Mouse (Mus musculus): ENCODE data around the gene Tars2. TPM values are rescaled to one million over a fixed set of nuclear protein-coding genes. Genes with fewer than 3 reads are reported as not detected.

Gene Tars2
- polyA plus RNA-seq, 1 experiment: 37.5 TPM

DNA sequence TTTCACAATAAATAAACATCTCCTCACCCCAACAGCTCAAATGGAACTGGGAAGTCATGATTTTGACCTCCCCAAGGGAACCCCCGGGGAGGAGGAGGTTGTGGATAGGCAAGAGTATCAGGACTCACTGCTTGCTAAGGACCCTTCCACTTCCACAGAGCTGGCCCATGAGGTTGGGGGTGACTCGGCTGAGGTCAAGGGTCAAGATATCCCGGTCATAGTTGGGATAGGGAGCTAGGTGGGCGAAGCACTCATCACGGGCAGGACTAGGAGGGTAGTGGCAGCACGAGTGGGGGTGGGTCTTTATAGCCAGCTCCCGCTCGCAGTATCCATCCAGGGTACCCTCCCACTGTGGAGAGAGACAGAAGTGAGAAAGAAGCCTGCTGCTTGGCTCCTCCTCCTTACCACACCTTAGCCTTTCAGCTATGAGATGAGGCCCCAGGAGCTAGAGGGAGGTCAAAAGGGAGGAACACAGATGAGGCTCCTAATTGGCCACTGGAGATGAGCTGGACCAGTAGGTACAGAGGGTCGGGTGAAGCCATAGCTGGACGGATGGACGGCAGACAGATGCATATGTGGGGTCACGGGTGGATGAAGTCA is 24.8 kb downstream of the Tars2 start:
- DNase-seq (ENCODE audit: extremely low spot score in 1 of 2, low spot score in 1 of 2): no peak

GRCm38 (mm10) chr3:95734092-95734702 is 25.8 kb downstream of the Tars2 start:
- DNase-seq (ENCODE audit: extremely low spot score in 1 of 2, low spot score in 1 of 2): no peak

DNA sequence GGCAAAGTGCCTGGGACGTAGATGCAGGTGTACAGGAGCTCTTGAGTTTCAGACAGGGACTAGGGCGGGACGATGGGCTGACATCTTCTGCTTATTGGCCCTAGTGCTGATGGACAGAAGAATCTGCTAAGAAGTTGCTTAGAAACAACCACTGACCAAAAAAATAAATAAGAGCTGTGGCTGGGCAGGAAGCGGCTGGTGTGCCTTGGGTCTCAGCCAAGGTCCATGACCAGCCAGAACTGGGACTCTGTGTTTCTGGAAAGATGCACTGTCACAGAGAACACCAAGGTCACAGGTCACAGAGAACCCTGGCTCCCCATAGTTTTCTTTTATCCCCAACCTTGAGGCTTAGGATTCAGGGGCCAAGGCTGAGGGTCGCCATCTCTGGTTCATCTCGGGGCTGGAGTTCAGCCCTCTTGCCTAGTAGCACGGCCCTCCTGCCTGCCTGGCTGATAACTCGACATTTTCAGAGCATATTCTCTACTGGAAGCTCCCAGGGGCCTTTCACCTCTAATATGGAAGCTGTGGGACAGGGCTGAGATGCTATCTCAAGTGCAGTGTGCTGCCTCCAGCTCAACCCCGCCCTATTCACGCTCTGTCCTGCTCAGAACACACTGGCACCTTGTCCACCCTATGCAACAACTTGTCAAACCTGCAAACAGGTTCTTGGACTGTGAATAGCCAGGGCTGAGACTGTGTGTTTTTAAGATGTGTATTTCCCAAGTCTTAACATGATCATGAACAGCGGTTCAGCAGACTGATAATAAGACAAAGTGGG is 27.1 kb downstream of the Tars2 start:
- no peak for DNase-seq (ENCODE audit: extremely low spot score in 1 of 2, low spot score in 1 of 2)

DNA sequence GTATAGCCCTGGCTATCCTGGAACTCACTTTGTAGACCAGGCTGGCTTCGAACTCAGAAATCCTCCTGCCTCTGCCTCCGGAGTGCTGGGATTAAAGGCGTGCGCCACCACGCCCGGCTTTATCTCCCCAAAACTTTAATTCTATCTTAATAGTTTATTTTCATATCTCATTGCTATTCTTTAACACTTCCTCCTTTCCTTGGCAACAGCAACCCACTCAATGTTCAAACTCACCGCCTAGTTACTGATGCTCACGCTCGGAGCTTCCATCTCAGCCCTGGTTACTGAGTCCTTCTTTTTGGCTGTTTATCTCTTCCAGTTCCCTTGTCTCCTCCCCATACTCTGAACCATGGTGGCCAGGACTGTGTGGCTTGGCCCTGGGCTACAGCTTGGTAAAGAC is 27.7 kb downstream of the Tars2 start:
- DNase-seq (ENCODE audit: extremely low spot score in 1 of 2, low spot score in 1 of 2): no peak

DNA sequence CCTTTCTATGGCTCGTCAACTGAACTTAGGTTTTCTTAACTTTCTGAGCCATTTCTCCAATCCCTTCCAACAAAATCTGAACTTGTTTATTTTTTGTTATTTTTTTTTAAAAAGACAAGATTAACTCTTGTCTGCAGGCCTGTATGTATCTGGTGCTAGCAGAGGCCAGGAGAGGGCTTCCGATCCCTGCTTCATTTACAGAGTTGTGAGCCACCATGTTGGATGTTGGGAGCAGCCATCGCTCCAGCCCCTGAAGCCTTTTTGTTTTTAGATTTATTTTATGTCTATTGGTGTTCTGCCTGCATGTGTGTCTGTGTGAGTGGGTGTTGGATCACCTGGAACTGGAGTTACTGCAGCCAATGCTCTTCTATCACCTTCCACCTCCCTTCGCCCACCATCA is 28.2 kb downstream of the Tars2 start:
- no peak for DNase-seq (ENCODE audit: extremely low spot score in 1 of 2, low spot score in 1 of 2)

DNA sequence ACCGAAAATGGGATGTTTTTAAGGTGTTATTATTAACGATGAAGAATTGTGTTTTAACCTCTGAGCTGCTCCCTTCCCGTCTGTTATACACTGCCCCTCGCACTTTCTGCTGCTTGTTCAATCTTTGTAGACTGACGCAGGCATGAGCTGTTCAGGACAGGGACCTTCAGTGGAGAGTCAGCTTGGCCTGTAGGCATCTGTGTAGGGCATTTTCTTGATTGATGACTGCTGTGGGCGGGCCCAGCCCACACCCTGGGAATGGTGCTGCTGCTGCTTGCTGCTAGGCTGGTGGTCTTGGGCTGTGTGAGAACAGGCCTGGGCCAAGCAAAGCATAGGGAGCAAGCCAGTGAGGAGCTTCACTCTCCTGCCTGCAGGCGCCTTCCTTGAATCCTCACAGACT is 29.6 kb downstream of the Tars2 start:
- no peak for DNase-seq (ENCODE audit: extremely low spot score in 1 of 2, low spot score in 1 of 2)

- no peak for DNase-seq (ENCODE audit: extremely low spot score in 1 of 2, low spot score in 1 of 2)
Measured at GRCm38 (mm10) chr3:95728906-95729305, 31.1 kb downstream of the Tars2 start.

GRCm38 (mm10) chr3:95726696-95727358 is 33.2 kb downstream of the Tars2 start:
- no peak for DNase-seq (ENCODE audit: extremely low spot score in 1 of 2, low spot score in 1 of 2)

DNA sequence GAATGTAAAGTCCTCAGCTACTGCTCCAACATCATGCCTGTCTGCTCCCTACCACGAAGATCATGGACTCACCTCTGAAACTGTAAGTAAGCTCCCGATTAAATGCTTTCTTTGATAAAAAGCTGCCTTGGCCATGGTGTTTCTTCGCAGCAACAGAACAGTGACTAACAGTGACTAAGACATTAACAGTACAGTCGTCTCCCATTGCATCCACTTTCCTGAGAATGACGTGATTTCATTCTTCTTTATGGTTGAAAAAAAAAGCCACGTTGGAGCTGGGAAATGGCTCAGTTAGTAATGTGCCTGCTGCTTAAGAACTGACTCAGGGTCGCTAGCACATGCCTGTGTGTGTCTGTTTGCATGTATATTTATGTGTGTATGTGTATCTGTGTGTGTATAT is 34.1 kb downstream of the Tars2 start:
- DNase-seq (ENCODE audit: extremely low spot score in 1 of 2, low spot score in 1 of 2): no peak

DNA sequence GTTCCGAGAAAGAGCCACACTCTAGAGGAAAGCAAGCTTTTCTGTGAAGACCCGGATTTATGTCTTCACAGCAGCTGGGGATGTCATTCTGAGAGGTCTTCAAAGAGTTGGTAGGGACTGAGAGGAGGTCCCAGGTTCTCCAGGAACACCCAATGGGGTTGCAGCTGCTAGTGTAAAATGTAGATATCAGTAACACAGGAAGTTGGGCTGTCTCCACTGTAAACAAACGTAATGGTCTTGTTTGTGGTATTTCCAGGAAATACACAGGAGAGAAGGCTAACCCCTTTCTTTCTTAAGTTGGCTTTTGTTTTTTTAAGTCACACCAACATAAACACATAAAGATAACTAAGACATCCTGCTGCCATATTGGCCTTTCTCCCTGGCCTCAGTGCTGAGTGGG is 37.6 kb downstream of the Tars2 start:
- no peak for DNase-seq (ENCODE audit: extremely low spot score in 1 of 2, low spot score in 1 of 2)

GRCm38 (mm10) chr3:95718153-95718552 is 41.9 kb downstream of the Tars2 start:
- no peak for DNase-seq (ENCODE audit: extremely low spot score in 1 of 2, low spot score in 1 of 2)

- no peak for DNase-seq (ENCODE audit: extremely low spot score in 1 of 2, low spot score in 1 of 2)
Measured at GRCm38 (mm10) chr3:95716075-95716474, 43.9 kb downstream of the Tars2 start.

DNA sequence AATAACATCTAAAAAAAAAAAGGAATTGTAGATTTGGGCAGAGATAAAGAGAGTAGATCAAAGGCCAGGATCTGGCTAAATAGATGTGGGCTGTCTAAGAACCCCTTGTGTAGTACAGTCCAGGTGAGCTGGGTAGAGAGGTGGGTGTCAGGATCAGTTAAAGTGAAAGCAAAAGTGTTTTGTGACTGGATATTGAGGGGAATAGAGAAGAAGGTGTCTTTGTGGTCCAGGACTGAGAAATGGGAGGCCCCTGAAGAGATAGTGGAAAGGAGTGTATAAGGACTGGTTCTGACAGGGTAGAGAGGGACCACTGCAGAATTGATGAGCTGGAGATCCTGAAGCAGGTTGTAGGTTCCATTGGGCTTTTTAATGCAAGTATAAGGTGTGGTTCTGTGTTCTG is 50.0 kb downstream of the Tars2 start:
- no peak for DNase-seq (ENCODE audit: extremely low spot score in 1 of 2, low spot score in 1 of 2)

DNA sequence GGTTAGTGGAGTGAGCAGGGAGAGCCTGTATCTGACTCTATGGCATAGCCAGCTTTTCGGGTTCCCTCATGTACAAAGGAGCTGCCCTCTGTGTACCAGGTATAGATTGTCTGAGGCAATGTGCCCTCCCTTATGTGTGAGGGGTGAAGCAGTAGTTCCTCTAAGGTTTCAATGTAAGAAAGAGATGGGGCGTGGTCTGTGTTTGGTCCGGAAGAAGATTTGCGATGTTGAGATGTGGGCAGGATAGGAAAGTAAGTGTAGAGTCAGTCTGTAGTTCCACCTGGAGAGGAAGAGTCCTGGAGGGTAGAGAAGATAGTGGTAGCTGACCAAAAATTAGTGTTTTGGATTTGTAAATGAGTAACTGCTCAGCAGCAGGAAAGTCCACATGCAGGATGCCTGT is 51.0 kb downstream of the Tars2 start:
- DNase-seq (ENCODE audit: extremely low spot score in 1 of 2, low spot score in 1 of 2): no peak

- no peak for DNase-seq (ENCODE audit: extremely low spot score in 1 of 2, low spot score in 1 of 2)
Measured at GRCm38 (mm10) chr3:95707497-95707896, 52.5 kb downstream of the Tars2 start.

DNA sequence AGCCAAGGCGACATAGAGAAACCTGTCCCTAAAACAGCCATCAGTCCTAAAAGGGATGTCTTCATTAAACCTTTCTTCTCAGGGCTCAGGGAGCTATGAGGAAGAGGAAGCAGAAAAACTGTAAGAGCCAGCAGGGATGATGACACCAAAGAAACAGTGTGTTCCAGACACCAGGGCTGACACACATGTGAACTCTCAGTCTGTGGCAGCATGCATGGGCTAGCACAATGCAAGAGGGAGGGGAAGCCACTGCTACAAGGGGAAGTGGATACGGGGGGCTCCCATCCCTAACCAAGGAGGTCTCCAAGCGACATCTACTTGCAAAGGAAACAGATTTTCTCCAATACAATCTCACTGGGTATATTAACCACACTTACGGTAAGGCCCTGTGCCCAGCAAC is 53.7 kb downstream of the Tars2 start:
- DNase-seq (ENCODE audit: extremely low spot score in 1 of 2, low spot score in 1 of 2): no peak

GRCm38 (mm10) chr3:95704612-95705011 is 55.4 kb downstream of the Tars2 start:
- DNase-seq (ENCODE audit: extremely low spot score in 1 of 2, low spot score in 1 of 2): no peak

DNA sequence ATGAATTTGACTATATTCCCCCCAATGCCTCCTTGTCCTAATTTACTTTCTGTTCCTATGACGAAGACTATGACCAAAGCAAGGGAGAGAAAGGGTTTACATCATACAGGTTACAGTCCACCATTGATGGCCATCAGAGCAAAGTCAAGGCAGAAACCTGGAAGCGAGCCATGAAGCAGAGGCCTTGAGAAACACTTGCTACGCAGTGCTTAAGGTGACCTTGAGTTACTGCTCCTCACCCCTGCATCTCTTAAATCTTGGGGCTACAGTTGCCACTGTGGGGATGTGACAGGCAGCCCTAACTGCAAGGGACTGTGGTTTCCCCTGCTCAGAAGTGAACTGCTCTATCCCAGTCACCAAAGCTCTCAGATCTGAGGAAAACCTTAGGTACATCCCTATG is 56.7 kb downstream of the Tars2 start:
- DNase-seq (ENCODE audit: extremely low spot score in 1 of 2, low spot score in 1 of 2): no peak

GRCm38 (mm10) chr3:95701877-95702540 is 58.0 kb downstream of the Tars2 start:
- DNase-seq (ENCODE audit: extremely low spot score in 1 of 2, low spot score in 1 of 2): peak in 1 of 2 experiments; percentile 45

DNA sequence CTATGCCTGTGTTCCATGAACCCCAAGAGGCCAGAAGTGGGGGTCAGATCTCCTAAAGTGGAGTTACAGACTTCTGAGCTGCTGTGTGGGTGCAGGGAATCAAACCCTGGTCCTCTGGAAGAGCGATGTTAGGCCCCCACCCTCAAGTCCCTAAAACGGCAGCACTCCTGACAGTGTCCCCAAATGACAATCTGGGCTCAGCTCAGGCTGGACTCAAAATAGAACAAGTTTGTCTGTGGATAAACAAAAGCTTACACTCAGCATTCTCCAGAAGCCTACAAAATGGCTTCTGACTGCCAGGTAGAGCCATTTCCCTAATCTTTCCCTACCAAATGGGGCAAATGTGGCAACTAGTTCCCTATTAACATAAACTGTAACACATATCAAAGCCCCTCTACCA is 58.9 kb downstream of the Tars2 start:
- no peak for DNase-seq (ENCODE audit: extremely low spot score in 1 of 2, low spot score in 1 of 2)

GRCm38 (mm10) chr3:95700233-95700681 is 59.7 kb downstream of the Tars2 start:
- DNase-seq (ENCODE audit: extremely low spot score in 1 of 2, low spot score in 1 of 2): no peak
